Mouse (Mus musculus) forebrain, postnatal 0 days (tissue): ENCODE measurements around the gene Azin2. TPM values are rescaled to one million over a fixed set of nuclear protein-coding genes. Genes with fewer than 3 reads are reported as not detected.
A peak's percentile ranks its signal among the peaks of the same experiment; 100 is the strongest.

ENCODE experiments used
- ATAC-seq: fragments of 200-750 bp; cut with Nextera tagmentation; 2 replicates; pipeline ENCODE4 v1.8.0; 2017; ENCODE audit warnings: mild to moderate bottlenecking, moderate library complexity
- DNase-seq: peaks from one replicate; pipeline ENCODE4 v3.0.0-alpha.2; 2015
- H3K27ac ChIP-seq: fragments of 300-500 bp; sonication (generic); 2 replicates; pipeline ENCODE4 v1.5.1; 2014; ENCODE audit warnings: low read depth, mild to moderate bottlenecking, antibody characterized with exemption, low read length, moderate library complexity, mixed read lengths
- H3K27me3 ChIP-seq: fragments of 300-500 bp; sonication (generic); 2 replicates; pipeline ENCODE4 v1.6.1; 2014; ENCODE audit warnings: mild to moderate bottlenecking, low read length, mixed read lengths; ENCODE audit not compliant: insufficient read depth
- H3K36me3 ChIP-seq: fragments of 300-500 bp; sonication (generic); 2 replicates; pipeline ENCODE4 v1.6.1; 2014; ENCODE audit warnings: mild to moderate bottlenecking, moderate library complexity; ENCODE audit not compliant: insufficient read depth
- H3K4me1 ChIP-seq: fragments of 300-500 bp; sonication (generic); 2 replicates; pipeline ENCODE4 v1.6.1; 2014; ENCODE audit warnings: antibody characterized with exemption; ENCODE audit not compliant: insufficient read depth
- H3K4me2 ChIP-seq: fragments of 300-500 bp; sonication (generic); 2 replicates; pipeline ENCODE4 v1.6.1; 2014; ENCODE audit warnings: low read depth, mild to moderate bottlenecking, moderate library complexity
- H3K4me3 ChIP-seq: fragments of 300-500 bp; sonication (generic); 2 replicates; pipeline ENCODE4 v1.5.1; 2014; ENCODE audit warnings: low read depth, low read length, mixed read lengths
- H3K9ac ChIP-seq: fragments of 300-500 bp; sonication (generic); 2 replicates; pipeline ENCODE4 v1.6.1; 2014; ENCODE audit warnings: mild to moderate bottlenecking
- H3K9me3 ChIP-seq: fragments of 300-500 bp; sonication (generic); 2 replicates; pipeline ENCODE4 v1.6.1; 2016; ENCODE audit warnings: low read length
- CTCF ChIP-seq: sonication (generic); IDR thresholded peaks from 2 replicates; pipeline ENCODE4 v1.5.1; 2016; ENCODE audit warnings: antibody characterized with exemption, control low read depth, low read depth
- WGBS: fragments of 180-500 bp; shearing (Covaris S2); extraction: QIAGEN DNeasy Blood & Tissue Kit; methylation state at CpG from one replicate; pipeline ENCODE4 v1.1.7; 2014; 5-methylcytosine and 5-hydroxymethylcytosine counted together
- polyA plus RNA-seq: library from polyadenylated mRNA; unstranded; fragments of >200 nt; fragmentation: Nextera tagmentation; extraction: Ambion mirVana; gene quantifications from 2 replicates; pipeline ENCODE4 v1.2.1, GENCODE M21; 2015
- total RNA-seq: library from RNA; depleted of rRNA; stranded (reverse); fragments of >200 nt; gene quantifications from 2 replicates; pipeline ENCODE4 v1.2.3, GENCODE M21; 2014

Azin2 gene
- total and polyA plus RNA-seq, 2 experiments from 2014 or later = 18.0 to 23.4 TPM

- DNase-seq = peak; percentile 46
- no peak for TF ChIP-seq CTCF
- peak; percentile 81 for ATAC-seq
Measured at GRCm38 (mm10) chr4:128917756-128918155, 44.5 kb downstream of the Azin2 start.

GRCm38 (mm10) chr4:128917119-128917518 is 45.1 kb downstream of the Azin2 start:
- Histone ChIP-seq H3K4me1 (peaks cover 5% of the 10 kb centered on the region; the same call in 1 of the 2 replicates), H3K4me2 (no peak overlapping the region), H3K4me3 (no peak overlapping the region), H3K27ac (peak overlapping the region; percentile 62), H3K9me3 (no peaks in the 10 kb centered on the region), H3K36me3 (no peaks in the 10 kb centered on the region), H3K27me3 (no peaks in the 10 kb centered on the region), H3K9ac (no peak overlapping the region)
- ATAC-seq = no peak
- WGBS = 86% methylated on average over 3 of the region's 3 CpGs
- DNase-seq = no peak
- TF ChIP-seq CTCF = no peak

More at GRCm38 (mm10) chr4:128917756-128918155, 44.5 kb downstream of the Azin2 start:
- no peak overlapping the region for H3K4me2 ChIP-seq
- 48% methylated on average over 6 of the region's 6 CpGs for WGBS
- peak overlapping the region; percentile 83 for H3K27ac ChIP-seq
- no peak overlapping the region for H3K4me3 ChIP-seq
- H3K27me3 ChIP-seq = no peaks in the 10 kb centered on the region
- no peaks in the 10 kb centered on the region for H3K9me3 ChIP-seq
- peaks cover 5% of the 10 kb centered on the region; the same call in 1 of the 2 replicates for H3K4me1 ChIP-seq
- no peaks in the 10 kb centered on the region for H3K36me3 ChIP-seq
- no peak overlapping the region for H3K9ac ChIP-seq

GRCm38 (mm10) chr4:128913794-128914193 is 48.4 kb downstream of the Azin2 start:
- no peak overlapping the region for H3K4me3 ChIP-seq
- ATAC-seq (no peak), DNase-seq (no peak)
- H3K9ac ChIP-seq = no peak overlapping the region
- no peak overlapping the region for H3K27ac ChIP-seq
- no peaks in the 10 kb centered on the region for H3K9me3 ChIP-seq
- peaks cover 12% of the 10 kb centered on the region for H3K36me3 ChIP-seq
- no peak for TF ChIP-seq CTCF
- no peaks in the 10 kb centered on the region for H3K27me3 ChIP-seq
- peaks cover 5% of the 10 kb centered on the region; the same call in 1 of the 2 replicates for H3K4me1 ChIP-seq
- WGBS = 21% methylated on average over 4 of the region's 4 CpGs
- no peak overlapping the region for H3K4me2 ChIP-seq

GRCm38 (mm10) chr4:128912085-128912484 is 50.2 kb downstream of the Azin2 start:
- Histone ChIP-seq H3K27ac (no peak overlapping the region), H3K9ac (no peak overlapping the region), H3K4me2 (no peak overlapping the region), H3K4me1 (no peaks in the 10 kb centered on the region), H3K27me3 (no peaks in the 10 kb centered on the region), H3K36me3 (peaks cover 12% of the 10 kb centered on the region), H3K9me3 (no peaks in the 10 kb centered on the region), H3K4me3 (no peak overlapping the region)
- 92% methylated on average over 10 of the region's 10 CpGs for WGBS
- ATAC-seq (no peak), DNase-seq (no peak)
- no peak for TF ChIP-seq CTCF

GRCm38 (mm10) chr4:128910276-128911063 is 51.8 kb downstream of the Azin2 start:
- Histone ChIP-seq H3K4me2 (no peak overlapping the region), H3K4me3 (no peak overlapping the region), H3K27ac (no peak overlapping the region), H3K9me3 (no peaks in the 10 kb centered on the region), H3K4me1 (no peaks in the 10 kb centered on the region), H3K27me3 (no peaks in the 10 kb centered on the region), H3K9ac (no peak overlapping the region), H3K36me3 (peaks cover 12% of the 10 kb centered on the region)
- ATAC-seq = no peak
- WGBS = 83% methylated on average over 8 of the region's 8 CpGs
- no peak for DNase-seq
- TF ChIP-seq CTCF = no peak

- Histone ChIP-seq H3K4me3 (no peak overlapping the region), H3K27me3 (no peaks in the 10 kb centered on the region), H3K36me3 (peaks cover 12% of the 10 kb centered on the region), H3K27ac (no peak overlapping the region), H3K4me2 (no peak overlapping the region), H3K4me1 (no peaks in the 10 kb centered on the region), H3K9me3 (no peaks in the 10 kb centered on the region), H3K9ac (no peak overlapping the region)
- no peak for DNase-seq
- WGBS = 86% methylated on average over 14 of the region's 14 CpGs
- no peak for TF ChIP-seq CTCF
- ATAC-seq = no peak
Measured at GRCm38 (mm10) chr4:128909378-128909831, 52.8 kb downstream of the Azin2 start.

GRCm38 (mm10) chr4:128908586-128909377 is 53.5 kb downstream of the Azin2 start:
- H3K36me3 ChIP-seq = peaks cover 12% of the 10 kb centered on the region
- H3K9ac ChIP-seq = no peak overlapping the region
- 63% methylated on average over 24 of the region's 24 CpGs for WGBS
- no peaks in the 10 kb centered on the region for H3K9me3 ChIP-seq
- no peak overlapping the region for H3K4me2 ChIP-seq
- peak; percentile 62 for ATAC-seq
- no peak overlapping the region for H3K27ac ChIP-seq
- H3K4me3 ChIP-seq = no peak overlapping the region
- DNase-seq = peak; percentile 78
- no peaks in the 10 kb centered on the region for H3K4me1 ChIP-seq
- TF ChIP-seq CTCF = peak; percentile 84
- no peaks in the 10 kb centered on the region for H3K27me3 ChIP-seq
